Mouse (Mus musculus): Measurements from ENCODE around the gene BC048562. TPM values are rescaled to one million over a fixed set of nuclear protein-coding genes. Genes with fewer than 3 reads are reported as not detected.

The BC048562 gene
- not detected in 2 replicates for polyA plus RNA-seq (2016; fragmentation: Nextera tagmentation; extraction: Ambion mirVana)

DNA sequence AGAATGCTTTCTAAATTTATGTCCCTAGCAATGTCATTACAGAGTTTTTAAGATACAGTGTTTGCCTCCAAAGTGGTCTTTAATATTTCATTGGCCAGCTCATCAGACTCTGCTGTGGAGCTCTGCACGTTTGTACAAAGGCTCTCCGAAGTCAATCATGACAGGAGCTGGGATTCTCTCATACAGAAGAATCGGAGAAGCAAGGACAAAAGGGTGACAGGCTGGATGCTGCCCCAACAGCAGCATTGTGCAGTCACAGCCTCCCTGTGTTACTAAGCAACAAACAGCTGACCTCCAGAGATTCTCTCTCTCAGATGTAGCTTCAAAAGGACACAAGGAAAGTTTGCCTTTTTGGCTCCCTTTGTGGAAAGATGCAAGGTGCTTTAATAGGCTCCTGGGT, at the start of gene BC048562:
BC048562 (plus strand) TSS at position 301 of the 400 bp plus-strand sequence.
- Histone ChIP-seq H3K4me1 (peaks cover 16% of the 10 kb centered on the region), H3K4me3 (no peak within 1 kb of the TSS), H3K36me3 (no peaks in the 10 kb centered on the region), H3K9me3 (replicated peaks) (no peaks in the 10 kb centered on the region), H3K27ac (replicated peaks) (no peak within 1 kb of the TSS), H3K27me3 (ENCODE audit: low read depth, poor library complexity, severe bottlenecking) (no peaks in the 10 kb centered on the region)
- WGBS, result 53% methylated on average over 3 of the region's 3 CpGs
- no peak for DNase-seq (ENCODE audit: low spot score)

DNA sequence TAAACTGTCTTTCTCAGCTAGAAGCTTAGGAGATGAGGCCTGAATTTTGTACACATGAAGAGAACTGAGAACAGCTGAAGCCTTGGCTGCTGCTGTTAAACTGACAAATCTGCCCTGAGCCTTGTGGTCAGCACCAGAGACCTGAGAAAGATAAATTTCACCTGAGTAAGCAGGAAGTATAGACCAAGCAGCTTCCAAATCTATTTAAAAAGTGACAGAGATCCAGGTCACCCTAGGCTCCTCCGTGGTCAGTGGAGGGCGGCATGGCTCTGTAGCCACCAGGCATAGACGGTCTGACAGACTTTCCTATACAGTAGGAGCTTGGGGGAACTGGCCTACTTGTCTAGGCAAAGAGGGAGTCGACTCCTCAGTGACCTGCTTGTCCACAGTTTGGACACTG, 49.5 kb upstream of the BC048562 start:
- H3K36me3 ChIP-seq, result peaks cover 97% of the 10 kb centered on the region
- no peak for DNase-seq (ENCODE audit: low spot score)
- H3K4me1 ChIP-seq, result peaks cover 3% of the 10 kb centered on the region; the same call in 1 of the 2 replicates
- H3K9me3 ChIP-seq (replicated peaks), result no peaks in the 10 kb centered on the region
- H3K4me3 ChIP-seq, result no peak overlapping the region
- no peaks in the 10 kb centered on the region for H3K27me3 ChIP-seq (ENCODE audit: low read depth, poor library complexity, severe bottlenecking)
- 92% methylated on average over 4 of the region's 4 CpGs for WGBS
- H3K27ac ChIP-seq (replicated peaks), result no peak overlapping the region

DNA sequence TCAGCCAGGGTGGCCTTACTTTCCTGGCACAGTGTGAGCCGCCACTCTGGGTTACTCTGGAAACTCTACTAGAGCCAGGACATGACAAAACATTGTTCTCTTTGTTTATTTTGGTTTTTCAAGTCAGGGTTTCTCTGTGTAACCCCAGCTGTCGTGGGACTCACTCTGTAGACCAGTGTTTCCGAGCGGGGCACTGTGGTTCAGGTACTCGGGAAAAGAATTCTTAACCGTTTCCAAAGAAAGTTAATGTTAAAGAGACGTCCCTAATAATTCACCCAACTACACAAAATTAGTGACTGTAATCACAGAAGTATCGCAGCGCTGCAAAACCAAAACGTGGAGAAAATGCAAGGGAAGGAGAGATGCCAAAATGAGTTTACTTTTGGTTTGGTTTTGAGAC, 47.7 kb upstream of the BC048562 start:
- Histone ChIP-seq H3K27me3 (ENCODE audit: low read depth, poor library complexity, severe bottlenecking) (no peaks in the 10 kb centered on the region), H3K27ac (replicated peaks) (no peak overlapping the region), H3K9me3 (replicated peaks) (no peaks in the 10 kb centered on the region), H3K4me3 (no peak overlapping the region), H3K4me1 (peaks cover 16% of the 10 kb centered on the region), H3K36me3 (peaks cover 97% of the 10 kb centered on the region)
- WGBS, result 88% methylated on average over 10 of the region's 10 CpGs
- no peak for DNase-seq (ENCODE audit: low spot score)

DNA sequence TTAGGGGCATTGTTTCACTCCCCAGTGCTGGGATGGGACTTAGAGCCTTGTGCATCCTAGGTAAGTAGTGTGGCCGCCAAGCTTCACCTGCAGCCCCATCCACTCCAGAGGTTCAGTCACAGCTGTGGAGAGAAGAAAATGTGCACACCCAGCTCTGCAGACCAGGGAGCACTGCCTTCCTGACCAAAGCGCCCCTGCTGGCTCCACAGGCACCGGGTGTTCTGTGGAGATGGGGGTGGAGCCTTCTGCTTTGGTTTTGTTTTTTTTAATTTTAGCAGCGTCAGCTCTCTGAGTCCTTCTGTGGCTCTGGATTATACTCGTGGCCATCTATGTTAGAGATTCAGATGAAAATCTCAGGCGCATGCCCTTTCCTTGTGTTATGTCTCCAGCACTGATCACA, 47.1 kb upstream of the BC048562 start:
- WGBS, result 88% methylated on average over 6 of the region's 6 CpGs

DNA sequence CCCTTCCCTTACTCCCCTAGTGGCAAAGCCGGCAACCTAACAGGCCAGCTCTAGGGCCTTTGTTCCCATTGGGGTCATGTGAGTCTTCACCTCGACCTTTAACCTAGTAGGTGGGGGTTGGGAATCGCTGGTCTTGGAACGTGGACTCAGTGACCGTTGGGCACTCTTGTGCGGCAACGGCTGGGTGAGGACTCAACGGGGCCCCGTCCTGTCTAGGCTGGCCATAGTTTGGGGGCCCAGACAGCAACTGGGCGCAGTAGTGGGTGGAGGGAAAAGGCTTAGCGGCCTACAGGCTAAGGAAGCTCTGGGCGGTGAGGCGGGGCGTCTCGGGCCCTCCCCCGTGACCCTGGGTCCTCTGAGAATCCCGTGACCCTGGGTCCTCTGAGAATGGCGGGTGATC, 43.6 kb upstream of the BC048562 start, which contains the start of gene 1700102P08Rik:
1700102P08Rik (plus strand) TSS at position 130 of the 400 bp plus-strand sequence.
- H3K4me3 ChIP-seq, result 0 out of 2 replicates have a peak within 1 kb of the TSS, but pooled peaks have one; percentile 26
- H3K27me3 ChIP-seq (ENCODE audit: low read depth, poor library complexity, severe bottlenecking), result no peaks in the 10 kb centered on the region
- H3K9me3 ChIP-seq (replicated peaks), result no peaks in the 10 kb centered on the region
- peaks cover 67% of the 10 kb centered on the region for H3K36me3 ChIP-seq
- peak; percentile 47 for DNase-seq (ENCODE audit: low spot score)
- WGBS, result 48% methylated on average over 18 of the region's 18 CpGs
- peaks cover 16% of the 10 kb centered on the region for H3K4me1 ChIP-seq
- H3K27ac ChIP-seq (replicated peaks), result peak within 1 kb of the TSS; percentile 83

More for the DNA sequence above, 47.1 kb upstream of the BC048562 start:
- Histone ChIP-seq H3K4me3 (no peak overlapping the region), H3K36me3 (peaks cover 97% of the 10 kb centered on the region), H3K27ac (replicated peaks) (no peak overlapping the region), H3K4me1 (peaks cover 16% of the 10 kb centered on the region), H3K27me3 (ENCODE audit: low read depth, poor library complexity, severe bottlenecking) (no peaks in the 10 kb centered on the region), H3K9me3 (replicated peaks) (no peaks in the 10 kb centered on the region)
- no peak for DNase-seq (ENCODE audit: low spot score)

DNA sequence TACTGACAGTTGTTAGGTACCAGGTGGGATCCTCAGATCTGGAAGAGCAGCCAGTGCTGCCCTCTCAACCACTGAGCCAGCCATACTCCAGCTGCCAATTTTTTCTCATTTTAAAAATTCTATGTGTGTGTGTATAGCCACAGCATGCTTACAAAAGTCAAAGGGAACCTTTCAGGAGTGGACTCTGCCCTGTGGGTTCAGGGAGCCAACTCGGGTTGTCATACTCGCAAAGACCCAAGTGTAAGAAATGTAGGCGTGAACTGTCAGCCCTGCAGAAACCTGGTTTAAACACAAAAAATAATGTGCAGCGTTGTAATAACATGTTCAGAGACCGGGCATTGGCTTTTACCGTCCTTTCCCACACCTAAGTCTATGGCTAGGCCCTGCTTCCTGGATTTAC, 42.1 kb upstream of the BC048562 start:
- DNase-seq (ENCODE audit: low spot score), result no peak
- Histone ChIP-seq H3K4me3 (no peak overlapping the region), H3K4me1 (peaks cover 16% of the 10 kb centered on the region), H3K36me3 (peaks cover 51% of the 10 kb centered on the region), H3K27me3 (ENCODE audit: low read depth, poor library complexity, severe bottlenecking) (no peaks in the 10 kb centered on the region), H3K9me3 (replicated peaks) (no peaks in the 10 kb centered on the region), H3K27ac (replicated peaks) (no peak overlapping the region)
- WGBS, result 96% methylated on average over 6 of the region's 6 CpGs

DNA sequence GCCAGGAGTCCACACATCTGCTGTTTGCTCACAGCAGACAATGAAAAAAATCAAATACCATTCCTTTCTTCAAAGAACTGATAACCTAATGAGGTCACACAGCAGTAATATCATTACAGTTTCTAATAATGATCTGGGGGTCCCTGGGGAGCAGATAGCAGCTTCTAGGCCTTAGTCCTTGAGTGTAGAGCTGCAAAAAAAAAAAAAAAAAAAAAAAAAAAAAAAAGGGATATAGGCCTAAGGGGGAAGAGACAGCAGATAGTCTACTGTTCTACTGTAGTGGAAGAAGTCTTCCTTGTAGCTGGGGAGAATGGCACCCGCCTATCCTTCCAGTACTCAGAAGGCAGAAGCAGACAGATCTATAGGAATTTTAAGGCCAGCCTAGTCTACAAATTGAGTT, 40.9 kb upstream of the BC048562 start:
- no peak for DNase-seq (ENCODE audit: low spot score)
- Histone ChIP-seq H3K27ac (replicated peaks) (no peak overlapping the region), H3K36me3 (peaks cover 41% of the 10 kb centered on the region), H3K4me1 (peaks cover 16% of the 10 kb centered on the region), H3K9me3 (replicated peaks) (no peaks in the 10 kb centered on the region), H3K27me3 (ENCODE audit: low read depth, poor library complexity, severe bottlenecking) (no peaks in the 10 kb centered on the region), H3K4me3 (no peak overlapping the region)
- WGBS, result 76% methylated on average over 1 of the region's 1 CpGs

DNA sequence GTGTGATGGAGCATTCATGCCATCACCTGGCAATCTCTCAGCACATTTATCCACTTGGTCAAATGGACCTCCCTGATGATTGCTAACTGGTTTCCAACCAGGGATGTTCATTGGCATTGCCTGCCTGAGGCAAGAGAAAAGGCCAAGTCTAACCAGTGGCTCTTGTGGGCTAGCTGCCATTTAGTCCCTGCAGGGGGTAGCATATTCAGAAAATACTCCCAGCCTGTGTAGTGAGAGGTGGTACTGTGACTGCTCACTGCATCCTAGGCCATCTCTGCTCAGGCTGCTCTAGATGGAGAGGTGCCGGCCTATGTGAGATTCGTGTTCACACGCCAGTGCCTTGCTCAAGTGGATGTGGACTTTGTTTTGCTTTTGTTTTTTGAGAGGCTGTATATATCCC, 38.0 kb upstream of the BC048562 start:
- no peaks in the 10 kb centered on the region for H3K9me3 ChIP-seq (replicated peaks)
- H3K4me3 ChIP-seq, result no peak overlapping the region
- peaks cover 13% of the 10 kb centered on the region for H3K4me1 ChIP-seq
- H3K36me3 ChIP-seq, result peaks cover 12% of the 10 kb centered on the region
- H3K27me3 ChIP-seq (ENCODE audit: low read depth, poor library complexity, severe bottlenecking), result no peaks in the 10 kb centered on the region
- 93% methylated on average over 3 of the region's 3 CpGs for WGBS
- H3K27ac ChIP-seq (replicated peaks), result no peak overlapping the region
- DNase-seq (ENCODE audit: low spot score), result no peak

DNA sequence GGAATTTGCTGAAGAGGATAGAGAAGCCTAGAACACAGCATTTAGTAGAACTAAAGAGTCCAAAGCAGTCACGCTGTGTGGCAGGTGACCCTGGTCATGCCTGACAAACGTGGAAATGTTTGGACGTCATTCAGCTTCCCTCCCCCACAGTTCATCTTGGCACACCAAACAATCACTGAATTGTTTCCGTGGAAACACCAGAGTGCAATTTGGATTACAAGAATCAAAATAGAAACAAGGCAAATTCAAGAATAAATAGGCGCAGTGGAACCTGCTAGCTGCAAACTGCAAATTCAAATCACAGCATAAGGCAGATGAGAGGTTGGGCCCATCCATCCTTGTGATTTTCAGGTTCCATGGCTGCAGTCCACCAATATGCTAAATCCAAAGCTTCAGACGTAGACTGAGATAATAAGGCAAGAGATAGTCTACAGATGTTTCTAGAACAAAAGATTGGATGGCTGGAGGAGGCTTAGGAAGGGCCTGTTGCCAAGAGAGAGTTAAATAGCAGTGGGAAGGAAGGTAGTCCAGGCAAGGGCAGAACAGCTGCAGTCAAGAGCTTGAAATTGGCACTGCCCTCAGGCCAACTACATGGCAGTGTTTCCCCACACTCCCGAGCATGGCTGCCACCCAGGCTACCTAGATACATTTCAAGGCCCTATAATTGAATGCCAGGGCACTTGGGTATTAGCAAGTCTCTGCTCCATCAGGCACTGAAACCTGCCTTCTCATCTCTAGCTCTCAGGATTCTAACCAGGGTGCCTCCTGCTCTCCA, 34.9 kb upstream of the BC048562 start:
- Histone ChIP-seq H3K27ac (replicated peaks) (0 out of 2 replicates have a peak overlapping the region, but pooled peaks have one; percentile 2), H3K27me3 (ENCODE audit: low read depth, poor library complexity, severe bottlenecking) (no peaks in the 10 kb centered on the region), H3K9me3 (replicated peaks) (no peaks in the 10 kb centered on the region), H3K4me1 (peaks cover 13% of the 10 kb centered on the region), H3K36me3 (no peaks in the 10 kb centered on the region), H3K4me3 (no peak overlapping the region)
- DNase-seq (ENCODE audit: low spot score), result no peak
- 69% methylated on average over 7 of the region's 7 CpGs for WGBS

DNA sequence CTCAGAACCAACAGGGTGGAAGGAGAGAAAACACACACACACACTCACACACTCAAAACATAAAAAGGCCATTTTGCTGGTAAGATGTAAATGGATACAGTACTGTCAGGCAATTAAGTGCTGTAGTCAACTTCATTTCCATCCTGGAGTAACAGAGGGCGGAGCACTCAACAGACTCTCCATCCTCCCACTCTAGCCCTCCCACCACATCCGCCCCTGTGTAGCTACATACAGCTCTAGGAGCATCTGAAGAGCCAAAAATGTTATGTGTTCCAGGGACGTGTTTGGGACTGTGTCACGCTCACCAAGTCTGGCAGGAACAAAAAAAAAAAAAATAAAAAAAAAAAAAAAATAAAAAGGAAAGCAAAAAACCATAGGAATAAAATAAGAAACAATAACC, 33.2 kb upstream of the BC048562 start:
- no peak overlapping the region for H3K27ac ChIP-seq (replicated peaks)
- no peaks in the 10 kb centered on the region for H3K36me3 ChIP-seq
- no peaks in the 10 kb centered on the region for H3K27me3 ChIP-seq (ENCODE audit: low read depth, poor library complexity, severe bottlenecking)
- WGBS, result 86% methylated on average over 4 of the region's 4 CpGs
- no peak for DNase-seq (ENCODE audit: low spot score)
- H3K4me3 ChIP-seq, result no peak overlapping the region
- H3K4me1 ChIP-seq, result peaks cover 13% of the 10 kb centered on the region
- no peaks in the 10 kb centered on the region for H3K9me3 ChIP-seq (replicated peaks)

DNA sequence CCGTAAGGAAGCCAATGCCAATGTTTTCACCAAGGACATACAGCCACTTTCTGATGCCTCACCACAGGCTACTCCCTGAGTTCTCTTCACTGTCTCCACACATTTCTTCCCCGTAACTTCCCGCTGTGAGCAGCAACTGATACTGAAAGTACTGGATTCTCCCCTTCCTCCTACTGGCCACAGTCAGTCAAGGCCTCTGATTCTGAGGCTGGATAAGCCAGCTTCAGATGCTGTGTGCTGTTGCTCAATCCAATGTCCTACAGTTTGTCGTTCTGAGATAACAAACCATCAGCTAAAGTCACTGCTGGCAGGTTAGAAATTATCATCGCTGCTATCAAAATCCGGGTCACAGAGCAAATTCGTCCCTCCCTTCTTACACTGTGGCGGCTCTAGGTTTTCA, 31.8 kb upstream of the BC048562 start:
- 83% methylated on average over 8 of the region's 8 CpGs for WGBS
- H3K27ac ChIP-seq (replicated peaks), result no peak overlapping the region
- no peaks in the 10 kb centered on the region for H3K9me3 ChIP-seq (replicated peaks)
- no peak for DNase-seq (ENCODE audit: low spot score)
- H3K4me3 ChIP-seq, result no peak overlapping the region
- peaks cover 13% of the 10 kb centered on the region for H3K4me1 ChIP-seq
- H3K36me3 ChIP-seq, result no peaks in the 10 kb centered on the region
- no peaks in the 10 kb centered on the region for H3K27me3 ChIP-seq (ENCODE audit: low read depth, poor library complexity, severe bottlenecking)

DNA sequence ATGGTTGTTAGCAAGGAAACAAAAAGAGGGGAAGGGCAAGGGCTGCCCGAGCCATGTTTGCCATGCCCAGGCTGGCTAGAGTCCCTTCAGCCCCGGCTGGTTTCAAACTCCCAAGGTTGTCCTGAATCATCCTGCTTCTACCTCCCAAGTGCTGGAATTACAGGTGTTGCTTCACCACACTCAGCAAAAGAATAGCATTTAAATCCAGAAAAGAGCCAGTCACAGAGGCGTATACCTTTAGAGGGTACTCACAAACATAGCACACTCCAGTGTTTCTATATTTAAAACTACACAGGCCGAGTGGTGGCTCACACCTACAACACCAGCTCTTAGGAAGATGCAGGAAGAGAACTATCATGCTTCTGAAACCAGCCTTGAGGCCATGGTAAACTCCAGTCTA, 26.7 kb upstream of the BC048562 start:
- Histone ChIP-seq H3K36me3 (no peaks in the 10 kb centered on the region), H3K4me1 (no peaks in the 10 kb centered on the region), H3K4me3 (no peak overlapping the region), H3K27me3 (ENCODE audit: low read depth, poor library complexity, severe bottlenecking) (no peaks in the 10 kb centered on the region), H3K9me3 (replicated peaks) (no peaks in the 10 kb centered on the region), H3K27ac (replicated peaks) (no peak overlapping the region)
- WGBS, result 89% methylated on average over 4 of the region's 4 CpGs
- no peak for DNase-seq (ENCODE audit: low spot score)

DNA sequence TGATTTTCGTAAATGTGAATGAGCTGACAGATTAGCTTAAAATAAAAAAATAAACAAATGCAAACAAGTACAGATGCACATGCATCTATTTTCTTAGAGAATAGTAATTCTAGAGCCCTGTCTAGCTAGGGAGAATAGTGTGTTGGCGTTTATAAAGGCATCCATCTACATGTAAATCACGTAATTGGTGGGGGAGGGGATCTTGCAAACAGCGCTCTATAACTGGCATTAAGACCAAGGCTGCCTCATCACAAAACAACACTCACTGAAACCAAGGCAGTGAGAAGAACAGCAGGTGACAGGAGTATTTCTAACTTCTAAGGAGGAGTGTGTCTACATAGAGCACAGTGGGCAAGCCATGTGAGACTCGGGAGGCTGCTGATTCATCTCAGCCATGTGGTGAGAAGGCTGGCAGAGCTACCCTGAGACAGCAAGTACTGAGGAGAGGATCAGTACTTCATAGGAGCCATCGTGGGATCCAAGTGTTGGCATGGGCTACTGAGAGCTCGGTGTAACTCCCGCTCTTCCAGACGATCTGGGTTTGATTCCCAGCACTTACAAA, 24.8 kb upstream of the BC048562 start:
- Histone ChIP-seq H3K27ac (replicated peaks) (no peak overlapping the region), H3K27me3 (ENCODE audit: low read depth, poor library complexity, severe bottlenecking) (no peaks in the 10 kb centered on the region), H3K4me1 (no peaks in the 10 kb centered on the region), H3K36me3 (no peaks in the 10 kb centered on the region), H3K9me3 (replicated peaks) (no peaks in the 10 kb centered on the region), H3K4me3 (no peak overlapping the region)
- WGBS, result 83% methylated on average over 9 of the region's 9 CpGs
- DNase-seq (ENCODE audit: low spot score), result no peak

Measured in midbrain, embryonic 10.5 days (tissue).